Mouse (Mus musculus) yolk sac, embryonic 10.5 days (tissue): ENCODE results near the gene Snx9.

ENCODE experiments used
- DNase-seq: peaks from one replicate; pipeline ENCODE4 v3.0.0-alpha.2; 2017; ENCODE audit warnings: low spot score

Snx9 gene

DNA sequence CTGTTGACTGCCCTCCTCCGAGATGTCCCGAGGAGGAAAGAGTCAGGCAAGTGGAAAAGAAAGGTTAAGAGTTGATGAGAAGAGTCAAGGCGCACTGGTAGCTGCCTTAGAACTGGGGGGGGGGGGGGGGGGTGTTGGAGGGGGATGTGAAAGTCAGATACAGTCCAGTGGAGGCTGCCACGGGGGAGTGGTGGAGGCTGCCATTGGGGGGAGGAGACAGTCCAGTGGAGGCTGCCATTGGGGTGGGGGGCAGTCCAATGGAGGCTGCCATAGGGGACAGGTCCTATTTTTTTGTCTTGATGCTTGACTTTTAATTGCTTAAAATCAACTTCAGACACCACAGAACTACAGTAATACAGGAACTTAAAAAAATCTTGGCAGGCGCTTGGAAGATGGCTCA is 91.0 kb downstream of the Snx9 start:
- no peak for DNase-seq

DNA sequence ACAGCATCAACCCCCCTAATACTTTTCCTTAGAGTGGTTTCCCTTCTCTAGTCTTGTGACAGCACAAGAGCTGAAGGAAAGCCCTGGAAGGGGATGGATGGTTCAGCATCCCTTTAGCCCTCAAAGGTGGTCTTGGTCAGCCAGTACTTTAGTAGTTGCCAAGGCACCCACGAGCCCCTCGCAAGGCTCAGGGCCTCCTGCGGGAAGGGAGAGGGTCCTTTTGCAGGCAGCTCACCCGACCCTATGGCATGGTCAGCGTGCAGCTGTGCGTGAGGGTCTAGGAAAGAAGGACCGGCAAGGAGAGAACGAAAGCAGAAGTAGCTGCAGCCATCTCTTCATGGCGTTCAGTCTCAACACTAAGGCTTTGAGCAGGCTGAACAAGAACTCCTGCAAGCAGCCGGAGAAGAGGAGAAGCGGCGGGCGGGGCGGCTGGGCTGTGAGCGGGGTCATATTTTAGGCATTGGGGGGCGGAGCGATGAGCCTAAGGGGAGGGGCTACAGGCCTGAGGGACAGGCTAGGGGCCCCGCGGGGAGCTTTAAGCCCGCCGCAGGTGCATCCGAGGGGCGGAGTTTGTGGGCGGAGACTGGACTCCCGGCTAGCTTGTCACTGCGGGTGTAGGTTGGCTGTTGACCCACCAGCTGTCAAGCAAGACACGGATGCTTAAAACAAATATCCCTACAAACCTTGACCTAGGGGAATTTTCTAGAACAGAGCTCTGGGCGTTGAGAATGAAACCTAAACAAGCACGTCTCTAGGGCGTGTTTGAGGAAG is 93.6 kb downstream of the Snx9 start:
- peak; percentile 95 for DNase-seq

DNA sequence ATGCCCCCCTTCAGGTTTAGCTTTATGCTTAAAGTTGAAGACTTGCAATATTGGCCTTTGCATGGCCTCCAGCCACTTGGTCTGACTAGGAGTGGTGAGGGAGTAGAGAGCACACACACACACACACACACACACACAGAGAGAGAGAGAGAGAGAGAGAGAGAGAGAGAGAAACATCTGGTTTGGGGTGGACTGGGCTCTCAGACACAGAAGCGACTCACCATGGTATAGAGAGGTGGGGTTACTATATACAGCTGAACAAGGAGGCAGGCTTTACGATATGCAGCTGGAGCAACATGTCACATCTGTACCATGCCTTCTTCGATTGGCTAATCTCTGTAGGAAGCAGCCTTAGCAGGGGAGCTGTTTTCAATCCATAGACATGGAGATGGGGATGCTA is 94.6 kb downstream of the Snx9 start:
- DNase-seq = no peak

GRCm38 (mm10) chr17:5936276-5936675 is 95.1 kb downstream of the Snx9 start:
- peak; percentile 49 for DNase-seq

GRCm38 (mm10) chr17:5937441-5937840 is 96.3 kb downstream of the Snx9 start:
- DNase-seq = no peak

DNA sequence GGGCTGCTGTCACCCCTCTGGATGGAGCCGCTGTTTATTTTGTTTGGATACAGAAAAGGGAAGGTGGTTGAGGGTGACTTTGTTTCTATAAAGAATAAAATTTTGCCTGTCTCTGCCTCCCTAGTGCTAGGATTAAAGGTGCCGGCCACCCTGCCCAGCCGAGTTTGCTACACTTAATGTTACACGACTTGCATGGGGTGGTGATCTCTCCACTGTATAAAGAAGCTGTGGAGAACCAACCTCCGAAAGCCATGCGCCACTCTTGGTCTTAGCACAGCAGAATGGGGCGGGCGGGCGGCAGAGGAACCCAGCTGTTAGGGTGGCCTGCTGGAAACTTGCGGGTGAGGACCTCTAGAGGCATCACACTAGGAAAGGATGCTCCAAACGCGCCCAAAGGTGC is 98.7 kb downstream of the Snx9 start:
- no peak for DNase-seq

DNA sequence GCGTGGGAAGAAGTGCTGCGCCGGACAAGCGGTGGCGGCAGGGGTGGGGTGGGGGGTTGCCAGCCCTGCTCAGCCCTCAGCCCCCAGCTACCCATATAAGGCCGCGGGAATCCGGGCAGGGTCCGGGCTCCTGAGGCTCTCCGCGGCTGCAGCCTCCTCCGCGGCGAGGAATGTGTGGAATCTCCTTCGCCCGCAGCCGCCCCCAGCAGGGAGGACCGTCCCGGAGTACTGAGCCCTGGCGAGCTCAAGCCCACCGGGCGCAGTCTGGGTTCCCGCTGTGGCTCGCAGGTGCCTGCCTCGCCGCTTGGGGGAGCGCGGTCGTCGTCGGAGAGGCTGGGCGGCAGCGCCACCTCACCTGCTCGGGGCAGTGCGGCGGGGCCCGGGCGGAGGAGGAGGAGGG is 99.7 kb downstream of the Snx9 start:
- peak; percentile 91 for DNase-seq

DNA sequence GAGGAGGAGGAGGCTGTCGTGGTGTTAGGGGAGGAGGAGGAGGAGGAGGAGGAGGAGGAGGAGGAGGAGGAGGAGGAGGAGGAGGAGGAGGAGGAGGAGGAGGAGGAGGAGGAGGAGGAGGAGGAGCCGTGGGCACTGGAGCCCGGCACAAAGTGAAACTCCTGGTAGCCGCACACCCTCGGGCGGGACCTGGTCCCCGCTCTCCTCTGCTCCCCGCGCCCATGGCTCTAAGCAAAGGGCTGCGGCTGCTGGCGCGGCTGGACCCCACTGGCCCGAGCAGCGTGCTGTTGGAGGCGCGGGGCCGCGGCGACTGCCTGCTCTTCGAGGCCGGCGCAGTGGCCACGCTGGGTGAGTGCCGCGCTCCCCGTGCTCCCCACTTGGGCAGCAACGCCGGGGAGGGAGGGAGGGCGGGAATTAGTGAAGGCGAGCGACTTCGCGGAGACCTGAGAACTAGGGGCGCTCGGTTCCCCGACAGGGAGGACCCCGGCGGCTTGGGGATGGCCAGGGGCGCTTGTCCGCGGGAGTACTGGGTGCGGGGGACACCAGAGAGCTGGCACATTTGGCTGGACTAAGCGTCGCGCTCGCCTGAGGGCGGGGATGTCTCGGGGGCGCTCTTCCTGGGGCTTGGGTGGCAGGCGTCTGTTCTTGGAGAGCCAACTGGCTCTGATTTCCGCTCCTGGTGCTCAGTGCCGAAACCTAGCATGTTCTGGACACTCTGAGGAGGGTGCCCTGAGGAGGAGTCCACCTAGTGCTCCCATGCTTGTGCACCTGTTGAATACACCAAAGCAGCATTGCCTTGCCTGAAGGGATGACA is 100.3 kb downstream of the Snx9 start, which contains the start of gene Synj2:
Gene Synj2 (plus strand): TSS at position 51 of the 814 bp plus-strand sequence.
- peak; percentile 73 for DNase-seq

DNA sequence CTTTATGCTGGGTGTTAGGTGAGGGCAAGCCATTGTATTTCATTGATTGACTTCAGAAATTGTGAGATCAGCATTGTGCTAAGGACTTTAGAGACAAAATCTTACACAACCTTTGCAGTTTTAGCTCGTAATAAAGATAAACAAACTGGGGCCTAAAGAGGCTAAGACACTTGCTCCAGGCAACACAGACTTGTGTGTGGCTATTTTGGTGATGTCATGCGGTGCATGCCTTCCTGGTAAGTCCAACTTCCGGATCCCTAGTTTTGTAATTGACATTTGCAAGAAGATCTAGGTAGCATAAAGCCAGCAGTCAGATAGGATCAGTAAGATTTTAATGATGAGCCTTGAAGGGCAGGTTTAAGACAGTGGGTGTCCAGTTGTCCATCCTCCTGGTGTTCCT is 101.0 kb downstream of the Snx9 start:
- DNase-seq = no peak

DNA sequence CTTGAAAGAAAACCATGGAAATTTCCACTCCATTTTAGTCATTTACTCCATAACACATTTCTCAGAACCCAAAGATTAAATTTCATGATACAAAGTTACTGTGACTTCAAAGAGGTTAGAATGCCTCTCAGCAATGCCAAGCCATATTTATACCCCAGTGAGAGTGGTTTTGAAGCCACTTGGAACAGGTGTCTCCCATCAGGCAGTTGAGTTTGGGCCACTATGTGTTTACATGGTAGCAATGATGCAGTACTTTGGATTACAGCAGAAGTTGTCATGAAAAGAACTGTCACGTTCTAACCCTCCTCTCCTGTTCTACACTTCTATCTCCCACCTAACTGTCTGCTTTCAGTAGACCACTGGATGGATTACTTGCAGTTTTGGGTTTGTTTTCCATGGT is 101.9 kb downstream of the Snx9 start:
- no peak for DNase-seq

DNA sequence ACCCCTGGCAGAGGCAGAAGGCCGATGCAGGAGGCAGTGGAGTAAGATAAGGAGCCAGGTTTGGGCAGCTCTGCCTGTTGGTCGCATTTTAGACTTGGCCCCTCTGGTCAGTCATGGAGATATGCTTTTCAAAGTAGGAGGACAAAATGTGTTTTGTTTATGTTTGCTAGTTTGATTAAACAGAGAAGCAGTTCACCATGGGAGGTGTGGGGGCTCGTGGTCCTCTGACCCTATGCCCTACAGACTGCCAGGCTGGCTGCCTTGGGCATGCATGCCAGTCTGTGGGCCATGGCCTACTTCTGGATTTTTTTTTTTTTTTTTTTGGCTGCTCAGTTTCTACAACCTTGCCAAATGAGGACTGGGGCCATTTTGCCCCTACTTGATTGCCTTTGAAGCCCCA is 105.9 kb downstream of the Snx9 start:
- DNase-seq = no peak

DNA sequence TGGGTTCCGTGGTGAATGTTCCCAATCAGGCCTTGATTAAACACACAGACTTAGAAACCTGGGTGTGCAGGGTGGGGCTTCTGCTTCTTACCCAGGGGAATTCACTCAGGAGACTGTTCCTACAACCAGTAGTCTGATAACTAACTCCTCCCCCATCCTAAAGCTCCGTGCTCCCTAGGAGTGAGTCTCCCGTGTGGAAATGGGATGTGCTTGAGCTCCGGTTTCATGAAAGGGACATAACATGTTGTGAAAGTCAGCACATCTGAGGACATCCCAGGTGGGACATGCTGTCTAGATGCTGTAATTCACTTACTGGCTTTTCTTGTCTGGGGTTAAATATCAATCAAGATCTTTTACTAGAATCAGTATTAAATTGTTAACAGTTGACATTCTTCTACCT is 111.3 kb downstream of the Snx9 start:
- DNase-seq = no peak

GRCm38 (mm10) chr17:5956350-5957000 is 115.3 kb downstream of the Snx9 start:
- DNase-seq = no peak

GRCm38 (mm10) chr17:5957097-5957496 is 116.0 kb downstream of the Snx9 start:
- no peak for DNase-seq

- no peak for DNase-seq
Observed at GRCm38 (mm10) chr17:5958229-5958628, 117.1 kb downstream of the Snx9 start.

- no peak for DNase-seq
Observed at GRCm38 (mm10) chr17:5958636-5959035, 117.5 kb downstream of the Snx9 start.

GRCm38 (mm10) chr17:5959096-5959495 is 118.0 kb downstream of the Snx9 start:
- no peak for DNase-seq

GRCm38 (mm10) chr17:5959802-5960201 is 118.7 kb downstream of the Snx9 start:
- no peak for DNase-seq

DNA sequence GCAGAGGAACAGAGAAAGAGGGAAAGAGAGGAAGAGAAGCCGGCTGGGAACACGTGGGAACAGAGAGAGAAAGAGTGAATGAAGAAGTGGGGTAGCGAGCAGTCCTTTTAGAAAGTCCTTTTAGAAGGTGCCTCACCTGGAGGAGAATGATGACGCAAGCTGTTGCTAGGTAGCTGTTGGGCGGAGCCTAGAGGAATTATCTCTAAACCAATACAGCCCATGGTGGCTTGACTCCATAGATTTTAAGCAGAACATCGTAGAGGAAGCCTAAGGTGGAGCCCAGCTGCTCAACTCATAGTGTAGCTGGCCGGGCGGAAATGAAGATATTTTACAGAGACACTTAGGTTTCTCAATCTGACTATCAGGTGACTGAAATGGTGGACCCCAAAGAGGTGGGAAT is 122.6 kb downstream of the Snx9 start:
- DNase-seq = no peak

- peak; percentile 90 for DNase-seq
Observed at GRCm38 (mm10) chr17:5965084-5965781, 124.1 kb downstream of the Snx9 start.

DNA sequence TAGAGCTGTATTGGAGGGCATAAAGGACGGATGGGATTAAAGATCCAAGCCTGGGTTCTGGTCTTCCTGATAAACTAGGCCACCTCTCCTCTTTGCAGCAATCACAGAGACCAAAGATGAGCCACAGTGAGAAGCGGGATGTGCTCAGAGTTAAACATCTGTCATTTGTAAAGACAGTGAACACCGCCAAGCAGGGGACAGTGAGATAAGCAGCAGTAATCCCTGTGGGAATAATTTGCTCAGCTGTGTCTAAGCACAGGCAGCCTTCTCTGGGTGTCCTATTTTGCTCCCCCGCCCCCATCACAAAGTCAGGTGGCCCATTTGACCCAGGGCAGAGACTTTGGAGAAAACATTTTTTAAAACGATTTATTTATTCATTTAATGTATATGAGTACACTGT is 125.6 kb downstream of the Snx9 start:
- no peak for DNase-seq

DNA sequence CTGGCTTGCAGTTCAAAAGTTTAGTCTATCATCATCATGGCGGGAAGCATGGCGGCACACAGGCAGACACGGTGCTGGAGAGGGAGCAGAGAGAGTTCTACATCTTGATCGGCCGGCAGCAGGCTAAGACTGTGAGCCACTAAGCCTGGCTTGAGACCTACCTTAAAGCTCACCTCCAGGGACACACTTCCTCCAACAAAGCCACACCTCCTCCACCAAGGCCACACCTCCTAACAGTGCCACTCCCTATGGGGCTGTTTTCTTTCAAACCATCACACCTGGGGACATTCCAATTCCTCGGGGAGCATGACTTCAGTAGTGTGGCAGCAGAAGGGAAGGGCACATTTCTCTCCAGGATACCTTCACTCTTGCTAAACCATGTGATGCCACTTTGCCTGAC is 127.4 kb downstream of the Snx9 start:
- no peak for DNase-seq
